Mouse (Mus musculus) liver, postnatal 0 days (tissue): Measurements from ENCODE around the gene Lrrc8a. TPM values are rescaled to one million over a fixed set of nuclear protein-coding genes. Genes with fewer than 3 reads are reported as not detected.

Source experiments
- ATAC-seq: fragments of 200-750 bp; cut with Nextera tagmentation; 2 replicates; pipeline ENCODE4 v1.8.0; 2017; ENCODE audit warnings: mild to moderate bottlenecking, moderate library complexity
- DNase-seq: peaks from one replicate; pipeline ENCODE4 v3.0.0-alpha.2; 2016
- H3K27ac ChIP-seq: fragments of 300-500 bp; sonication (generic); 2 replicates; pipeline ENCODE4 v1.5.1; 2014; ENCODE audit warnings: antibody characterized with exemption, moderate library complexity, mild to moderate bottlenecking, low read depth
- H3K27me3 ChIP-seq: fragments of 300-500 bp; sonication (generic); 2 replicates; pipeline ENCODE4 v1.6.1; 2014; ENCODE audit warnings: low read length, control low read depth, mixed read lengths; ENCODE audit not compliant: insufficient read depth
- H3K36me3 ChIP-seq: fragments of 300-500 bp; sonication (generic); replicated peaks from 2 replicates; pipeline ENCODE4 v1.6.1; 2014; ENCODE audit warnings: mild to moderate bottlenecking, control low read depth, low read length, moderate library complexity, mixed read lengths; ENCODE audit not compliant: insufficient read depth
- H3K4me1 ChIP-seq: fragments of 300-500 bp; sonication (generic); 2 replicates; pipeline ENCODE4 v1.6.1; 2014; ENCODE audit warnings: antibody characterized with exemption, mild to moderate bottlenecking, control low read depth; ENCODE audit not compliant: insufficient read depth
- H3K4me2 ChIP-seq: fragments of 300-500 bp; sonication (generic); 2 replicates; pipeline ENCODE4 v1.6.1; 2014; ENCODE audit warnings: low read depth, mild to moderate bottlenecking, low read length, moderate library complexity, mixed read lengths
- H3K4me3 ChIP-seq: fragments of 300-500 bp; sonication (generic); 2 replicates; pipeline ENCODE4 v1.5.1; 2014; ENCODE audit warnings: low read depth, low read length
- H3K9ac ChIP-seq: fragments of 300-500 bp; sonication (generic); replicated peaks from 2 replicates; pipeline ENCODE4 v1.6.1; 2014; ENCODE audit warnings: mild to moderate bottlenecking, moderate library complexity
- H3K9me3 ChIP-seq: fragments of 300-500 bp; sonication (generic); 2 replicates; pipeline ENCODE4 v1.6.1; 2016; ENCODE audit warnings: mild to moderate bottlenecking, control low read depth, low read length, mixed read lengths
- CTCF ChIP-seq: sonication (generic); IDR thresholded peaks from 2 replicates; pipeline ENCODE4 v1.5.1; 2016; ENCODE audit warnings: antibody characterized with exemption, low read depth
- EP300 ChIP-seq: IDR thresholded peaks from 2 replicates; pipeline ENCODE4 v1.6.1; 2016; ENCODE audit warnings: antibody characterized with exemption, low read depth, mild to moderate bottlenecking
- WGBS: fragments of 180-500 bp; shearing (Covaris S2); extraction: QIAGEN DNeasy Blood & Tissue Kit; methylation state at CpG from one replicate; pipeline ENCODE4 v1.1.7; 2014; ENCODE audit not compliant: insufficient replicate concordance; 5-methylcytosine and 5-hydroxymethylcytosine counted together
- polyA plus RNA-seq: library from polyadenylated mRNA; unstranded; fragments of >200 nt; fragmentation: Nextera tagmentation; extraction: Ambion mirVana; gene quantifications from 2 replicates; pipeline ENCODE4 v1.2.1, GENCODE M21; 2015

Gene Lrrc8a
- polyA plus RNA-seq, 1 experiment from 2014 or later, result 20.3 TPM

DNA sequence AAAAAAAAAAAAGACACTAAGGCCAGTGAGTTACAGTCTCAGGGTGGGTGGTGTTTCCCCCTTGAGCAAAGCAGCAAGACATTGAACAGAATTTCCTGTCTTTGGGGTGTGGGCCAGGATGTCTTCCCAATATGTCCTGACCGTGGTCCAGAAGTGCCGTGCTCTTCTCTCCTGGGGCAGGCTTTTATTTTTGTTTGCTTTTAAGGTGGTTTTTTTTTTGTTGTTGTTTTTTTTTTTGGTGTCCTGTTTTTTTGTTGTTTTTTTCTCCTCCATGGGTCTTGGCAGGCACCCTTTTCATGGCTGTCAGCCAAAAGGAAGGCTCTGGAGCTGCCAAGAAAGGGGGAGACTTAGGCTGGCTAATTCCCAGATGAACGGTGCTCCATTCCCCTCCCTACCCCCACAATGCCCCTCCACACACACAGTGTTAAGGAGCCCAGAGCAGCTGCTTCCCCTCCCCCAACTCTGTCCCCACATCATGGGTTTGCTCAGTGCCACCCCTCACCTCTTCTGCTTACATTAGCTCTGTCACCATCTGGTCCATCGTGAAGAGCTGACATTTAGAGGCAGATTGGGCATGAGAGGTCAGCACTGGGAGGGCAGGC, 25.4 kb downstream of the Lrrc8a start:
- peaks cover 45% of the 10 kb centered on the region for H3K36me3 ChIP-seq
- no peaks in the 10 kb centered on the region for H3K9me3 ChIP-seq
- no peak for DNase-seq
- H3K27ac ChIP-seq, result no peak overlapping the region
- no peak overlapping the region for H3K4me3 ChIP-seq
- H3K27me3 ChIP-seq, result no peaks in the 10 kb centered on the region
- H3K9ac ChIP-seq, result no peak overlapping the region
- WGBS, result 71% methylated on average over 4 of the region's 4 CpGs
- no peak overlapping the region for H3K4me2 ChIP-seq
- TF ChIP-seq CTCF, result no peak
- TF ChIP-seq EP300, result no peak
- ATAC-seq, result no peak
- H3K4me1 ChIP-seq, result peaks cover 39% of the 10 kb centered on the region

DNA sequence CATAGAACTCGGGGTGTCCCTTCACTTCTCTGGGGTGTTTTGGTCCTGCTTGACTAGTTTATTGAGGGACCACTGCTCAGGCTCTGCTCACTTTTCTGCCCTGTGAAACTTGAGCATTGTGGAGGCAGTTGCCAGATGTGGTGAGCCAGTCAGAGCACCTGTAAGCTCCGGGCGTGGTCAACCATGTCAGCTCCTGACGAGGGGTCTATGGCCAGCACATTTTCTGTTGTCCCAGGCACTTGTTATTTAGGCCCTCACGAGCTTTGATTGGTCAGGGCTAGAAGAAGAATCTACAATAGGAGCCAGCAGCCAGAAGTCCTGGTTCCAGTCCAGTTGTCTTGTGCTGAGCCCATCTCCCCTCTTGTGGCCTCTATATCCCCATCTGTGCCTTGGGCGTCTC, 26.3 kb downstream of the Lrrc8a start:
- TF ChIP-seq EP300, result no peak
- no peak for TF ChIP-seq CTCF
- Histone ChIP-seq H3K4me2 (no peak overlapping the region), H3K4me3 (no peak overlapping the region), H3K9me3 (no peaks in the 10 kb centered on the region), H3K27ac (no peak overlapping the region; the same call in 1 of the 2 replicates), H3K27me3 (no peaks in the 10 kb centered on the region), H3K9ac (no peak overlapping the region), H3K36me3 (peaks cover 42% of the 10 kb centered on the region), H3K4me1 (peaks cover 47% of the 10 kb centered on the region)
- ATAC-seq, result no peak
- 86% methylated on average over 6 of the region's 6 CpGs for WGBS
- DNase-seq, result no peak

DNA sequence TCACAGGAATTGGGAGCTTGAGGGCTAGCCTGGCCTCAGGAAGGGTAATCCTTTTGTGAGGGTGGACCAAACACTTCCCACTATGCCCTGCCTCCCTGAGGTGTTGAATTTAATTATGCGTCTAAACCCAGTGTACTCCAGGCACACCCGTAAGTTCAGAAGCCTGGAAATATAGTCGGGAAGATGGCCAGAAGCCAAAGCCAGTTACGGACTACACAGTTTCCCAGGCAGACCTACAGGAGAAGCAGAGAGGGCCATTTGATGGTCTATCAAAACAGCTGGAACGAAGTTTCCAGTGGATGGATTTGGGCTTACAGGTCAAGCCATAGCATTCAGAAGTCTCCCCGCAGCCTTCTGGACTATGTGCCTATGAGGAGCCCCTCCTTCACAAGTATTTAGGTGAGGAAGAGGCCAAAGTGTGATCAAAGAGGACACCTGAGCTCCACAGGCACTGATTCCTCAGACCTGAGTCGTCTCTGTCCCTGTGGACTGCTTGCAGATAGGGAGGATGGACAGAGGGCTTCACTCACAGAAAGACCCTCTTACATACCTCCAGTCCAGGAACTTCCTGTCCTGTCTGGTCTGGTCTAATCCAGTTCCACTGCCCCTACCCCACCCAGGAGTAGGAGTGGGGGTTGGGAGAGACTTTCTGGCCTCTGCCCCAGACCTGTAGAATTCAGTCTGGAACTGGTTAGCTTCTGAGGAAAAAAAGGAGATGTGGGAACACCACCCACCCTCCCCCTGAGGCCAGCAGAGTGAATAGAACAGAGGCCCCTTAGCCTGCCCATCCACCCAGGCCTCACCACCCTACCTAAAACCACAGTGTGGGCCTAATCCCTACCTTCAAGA, 27.4 kb downstream of the Lrrc8a start:
- no peak for TF ChIP-seq CTCF
- H3K4me1 ChIP-seq, result peaks cover 45% of the 10 kb centered on the region
- peaks cover 36% of the 10 kb centered on the region for H3K36me3 ChIP-seq
- 63% methylated on average over 7 of the region's 7 CpGs for WGBS
- H3K27me3 ChIP-seq, result no peaks in the 10 kb centered on the region
- DNase-seq, result no peak
- no peak for ATAC-seq
- no peaks in the 10 kb centered on the region for H3K9me3 ChIP-seq
- no peak overlapping the region; the same call in 1 of the 2 replicates for H3K9ac ChIP-seq
- H3K4me3 ChIP-seq, result no peak overlapping the region
- H3K4me2 ChIP-seq, result no peak overlapping the region
- H3K27ac ChIP-seq, result peak overlapping the region; percentile 91

- Histone ChIP-seq H3K36me3 (peaks cover 34% of the 10 kb centered on the region), H3K27me3 (no peaks in the 10 kb centered on the region), H3K9ac (peak within 1 kb of the TSS; percentile 55), H3K27ac (peak within 1 kb of the TSS; percentile 91), H3K4me1 (peaks cover 44% of the 10 kb centered on the region), H3K4me3 (peak within 1 kb of the TSS; percentile 27), H3K9me3 (no peaks in the 10 kb centered on the region), H3K4me2 (peak within 1 kb of the TSS; percentile 69)
- TF ChIP-seq EP300, result no peak
- no peak for TF ChIP-seq CTCF
- DNase-seq, result peak; percentile 39
- 57% methylated on average over 5 of the region's 5 CpGs for WGBS
- ATAC-seq, result peak; percentile 12
Observed at GRCm38 (mm10) chr2:30265767-30266253, 28.3 kb downstream of the Lrrc8a start, which contains the start of gene Phyhd1. Gene Phyhd1, plus strand, starts transcription at chr2:30266203.

DNA sequence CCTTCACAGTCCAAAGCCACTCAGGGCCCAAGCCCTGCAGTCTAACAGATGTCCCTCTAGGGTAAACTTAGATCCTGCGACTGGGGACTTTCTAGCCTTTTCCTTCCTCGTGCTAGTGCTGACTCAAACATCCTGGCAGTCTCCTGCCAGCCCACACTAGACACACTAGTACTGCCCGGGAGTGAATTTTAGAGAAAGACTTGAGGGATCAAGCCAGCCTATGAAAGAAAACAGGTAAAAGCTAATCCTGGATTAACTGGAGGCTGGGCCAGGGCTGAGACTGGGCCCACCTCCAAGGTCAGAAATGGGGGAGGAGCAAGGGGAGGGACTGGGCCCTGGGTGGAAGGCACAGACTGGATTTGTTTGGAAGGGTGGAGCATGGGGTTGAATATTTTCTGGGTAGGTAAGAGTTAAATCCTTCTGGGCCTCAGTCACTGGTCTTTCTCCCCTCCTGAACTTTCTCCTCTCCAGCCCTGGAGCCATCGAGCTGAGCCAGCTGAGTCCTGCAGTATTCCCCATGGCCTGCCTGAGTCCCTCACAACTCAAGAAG, 29.0 kb downstream of the Lrrc8a start:
- WGBS, result 36% methylated on average over 4 of the region's 4 CpGs

DNA sequence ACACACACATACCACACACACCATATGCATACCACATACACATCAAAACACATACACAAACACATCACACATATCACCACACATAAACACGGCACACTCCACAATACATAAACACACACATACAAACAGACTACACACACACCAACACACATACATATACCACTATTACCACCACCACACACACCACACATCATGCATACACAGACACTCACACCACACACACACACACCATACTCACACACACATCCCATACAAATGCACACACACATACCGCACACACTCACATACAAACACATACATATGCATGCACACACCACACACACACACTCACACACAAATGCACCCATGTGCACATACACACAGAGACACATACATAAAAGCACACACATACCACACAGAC, 30.0 kb downstream of the Lrrc8a start:
- no peaks in the 10 kb centered on the region for H3K27me3 ChIP-seq
- no peaks in the 10 kb centered on the region for H3K9me3 ChIP-seq
- peaks cover 44% of the 10 kb centered on the region for H3K4me1 ChIP-seq
- H3K9ac ChIP-seq, result no peak overlapping the region; the same call in 1 of the 2 replicates
- peak overlapping the region; percentile 69; the same call in 1 of the 2 replicates for H3K4me2 ChIP-seq
- DNase-seq (no peak), ATAC-seq (no peak)
- WGBS, result 87% methylated on average over 2 of the region's 2 CpGs
- TF ChIP-seq EP300, result no peak
- no peak for TF ChIP-seq CTCF
- peak overlapping the region; percentile 91 for H3K27ac ChIP-seq
- H3K36me3 ChIP-seq, result peaks cover 20% of the 10 kb centered on the region
- H3K4me3 ChIP-seq, result no peak overlapping the region

More for the DNA sequence above, 29.0 kb downstream of the Lrrc8a start:
- peak overlapping the region; percentile 69 for H3K4me2 ChIP-seq
- DNase-seq, result peak; percentile 73
- peak overlapping the region; percentile 91 for H3K27ac ChIP-seq
- H3K4me3 ChIP-seq, result peak overlapping the region; percentile 27
- H3K9ac ChIP-seq, result peak overlapping the region; percentile 55
- peak; percentile 83 for ATAC-seq
- H3K4me1 ChIP-seq, result peaks cover 44% of the 10 kb centered on the region
- H3K27me3 ChIP-seq, result no peaks in the 10 kb centered on the region
- TF ChIP-seq EP300 (no peak), CTCF (no peak)
- no peaks in the 10 kb centered on the region for H3K9me3 ChIP-seq
- peaks cover 30% of the 10 kb centered on the region for H3K36me3 ChIP-seq
